Mouse (Mus musculus) heart, embryonic 12.5 days (tissue): ENCODE measurements around the gene Tubb4b. TPM values are rescaled to one million over a fixed set of nuclear protein-coding genes. Genes with fewer than 3 reads are reported as not detected.

Experiments used
- ATAC-seq: fragments of 200-750 bp; cut with Nextera tagmentation; 2 replicates; pipeline ENCODE4 v1.8.0; 2017; ENCODE audit warnings: moderate TSS enrichment, moderate library complexity; ENCODE audit not compliant: insufficient number of reproducible peaks, low FRiP score
- H3K27ac ChIP-seq: fragments of 300-500 bp; sonication (generic); 2 replicates; pipeline ENCODE4 v1.5.1; 2016; ENCODE audit warnings: mild to moderate bottlenecking, moderate library complexity; ENCODE audit not compliant: poor library complexity, severe bottlenecking
- H3K27me3 ChIP-seq: fragments of 300-500 bp; sonication (generic); replicated peaks from 2 replicates; pipeline ENCODE4 v1.6.1; 2016; ENCODE audit warnings: mild to moderate bottlenecking, moderate library complexity
- H3K36me3 ChIP-seq: fragments of 300-500 bp; sonication (generic); 2 replicates; pipeline ENCODE4 v1.6.1; 2016; ENCODE audit warnings: mild to moderate bottlenecking, moderate library complexity
- H3K4me1 ChIP-seq: fragments of 300-500 bp; sonication (generic); replicated peaks from 2 replicates; pipeline ENCODE4 v1.6.1; 2016; ENCODE audit warnings: mild to moderate bottlenecking
- H3K4me2 ChIP-seq: fragments of 300-500 bp; sonication (generic); 2 replicates; pipeline ENCODE4 v1.6.1; 2016; ENCODE audit warnings: mild to moderate bottlenecking, moderate library complexity
- H3K4me3 ChIP-seq: fragments of 300-500 bp; sonication (generic); 2 replicates; pipeline ENCODE4 v1.5.1; 2016; ENCODE audit warnings: mild to moderate bottlenecking
- H3K9ac ChIP-seq: fragments of 300-500 bp; sonication (generic); 2 replicates; pipeline ENCODE4 v1.6.1; 2016; ENCODE audit warnings: mild to moderate bottlenecking, moderate library complexity
- H3K9me3 ChIP-seq: fragments of 300-500 bp; sonication (generic); replicated peaks from 2 replicates; pipeline ENCODE4 v1.6.1; 2016; ENCODE audit warnings: mild to moderate bottlenecking, moderate library complexity
- WGBS: fragments of 180-500 bp; shearing (Covaris S2); methylation state at CpG from one replicate; pipeline ENCODE4 v1.1.7; 2016; 5-methylcytosine and 5-hydroxymethylcytosine counted together
- polyA plus RNA-seq: library from polyadenylated mRNA; unstranded; fragments of >200 nt; fragmentation: Nextera tagmentation; extraction: Ambion mirVana; gene quantifications from 2 replicates; pipeline ENCODE4 v1.2.1, GENCODE M21; 2016

Tubb4b gene
- 388 and 392 TPM in 2 replicates for polyA plus RNA-seq

- no peaks in the 10 kb centered on the region for H3K9me3 ChIP-seq
- peak within 1 kb of the TSS; percentile 90 for H3K4me3 ChIP-seq
- H3K27ac ChIP-seq, result peak within 1 kb of the TSS; percentile 96
- H3K4me1 ChIP-seq, result peaks cover 19% of the 10 kb centered on the region
- ATAC-seq, result no peak
- under 1% methylated on average over 17 of the region's 17 CpGs for WGBS
- peak within 1 kb of the TSS; percentile 97 for H3K4me2 ChIP-seq
- peak within 1 kb of the TSS; percentile 89 for H3K9ac ChIP-seq
- H3K36me3 ChIP-seq, result peaks cover 11% of the 10 kb centered on the region
- no peaks in the 10 kb centered on the region for H3K27me3 ChIP-seq
These were observed at the start of gene Tubb4b for GRCm38 (mm10) chr2:25224492-25224765. TSS of gene Tubb4b (minus strand) at chr2:25224702.

DNA sequence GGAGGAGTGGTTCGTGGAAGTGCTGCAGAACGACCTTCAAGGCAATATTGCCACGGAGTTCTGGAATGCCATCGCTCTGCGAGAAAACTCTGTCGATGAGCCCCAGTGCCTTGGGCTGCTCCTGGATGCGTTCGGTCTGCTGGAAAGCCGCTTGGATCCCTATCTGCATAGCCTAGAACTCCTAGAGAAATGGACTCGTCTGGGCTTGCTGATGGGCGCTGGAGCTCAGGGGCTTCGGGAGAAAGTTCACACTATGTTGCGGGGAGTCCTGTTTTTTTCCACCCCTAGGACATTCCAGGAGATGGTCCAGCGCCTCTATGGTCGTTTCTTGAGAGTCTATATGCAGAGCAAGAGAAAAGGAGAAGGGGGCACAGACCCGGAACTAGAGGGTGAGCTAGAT is 48.5 kb upstream of the Tubb4b start:
- H3K27ac ChIP-seq, result no peak overlapping the region
- H3K9ac ChIP-seq, result peak overlapping the region; percentile 90
- peak overlapping the region; percentile 84 for H3K4me3 ChIP-seq
- peaks cover 73% of the 10 kb centered on the region for H3K36me3 ChIP-seq
- peak overlapping the region; percentile 93 for H3K4me2 ChIP-seq
- WGBS, result 27% methylated on average over 16 of the region's 16 CpGs
- peaks cover 26% of the 10 kb centered on the region for H3K4me1 ChIP-seq
- no peaks in the 10 kb centered on the region for H3K9me3 ChIP-seq
- ATAC-seq, result no peak
- H3K27me3 ChIP-seq, result no peaks in the 10 kb centered on the region

GRCm38 (mm10) chr2:25272515-25272914 is 48.0 kb upstream of the Tubb4b start:
- H3K4me3 ChIP-seq, result peak overlapping the region; percentile 84
- no peaks in the 10 kb centered on the region for H3K27me3 ChIP-seq
- ATAC-seq, result peak; percentile 43
- peak overlapping the region; percentile 24 for H3K27ac ChIP-seq
- under 1% methylated on average over 28 of the region's 29 CpGs for WGBS
- H3K4me1 ChIP-seq, result peaks cover 29% of the 10 kb centered on the region
- H3K36me3 ChIP-seq, result peaks cover 68% of the 10 kb centered on the region
- H3K9me3 ChIP-seq, result no peaks in the 10 kb centered on the region
- peak overlapping the region; percentile 93 for H3K4me2 ChIP-seq
- peak overlapping the region; percentile 90 for H3K9ac ChIP-seq

DNA sequence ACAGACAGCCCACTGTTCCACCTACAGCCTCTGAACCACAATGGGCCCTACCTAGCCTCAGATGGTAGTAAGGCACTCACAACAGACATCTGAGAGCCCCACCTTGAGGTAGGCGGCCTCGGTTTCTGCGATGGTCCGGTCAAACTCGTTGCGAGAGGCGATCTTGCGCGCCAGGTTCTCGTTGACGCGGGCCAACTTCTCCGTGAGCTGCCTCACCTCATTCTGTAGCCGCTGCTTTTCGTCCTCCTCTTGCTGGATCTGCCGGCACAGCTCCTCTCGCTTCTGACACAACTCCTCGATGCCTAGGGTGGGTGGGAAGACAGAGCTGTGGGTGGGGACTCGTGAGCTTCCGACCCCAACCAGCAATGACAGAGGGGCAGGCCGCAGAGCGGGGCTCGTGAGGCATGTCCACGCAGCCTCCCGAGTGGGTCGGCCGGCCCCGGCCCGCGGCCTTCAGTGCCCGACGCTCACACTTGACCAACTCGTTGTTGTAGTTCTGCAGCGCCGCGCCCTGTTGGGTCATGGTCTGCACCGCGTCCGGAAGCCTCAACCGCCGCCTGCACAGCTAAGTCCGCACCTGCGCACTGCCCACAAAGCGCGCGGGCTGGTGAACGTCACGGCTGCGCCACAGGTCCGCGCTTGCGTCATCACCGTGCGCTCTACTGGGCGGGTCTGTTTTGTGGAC is 47.5 kb upstream of the Tubb4b start, which contains the start of the genes Ssna1 and Anapc2:
Gene Ssna1 (minus strand): TSS at position 612 of the 685 bp plus-strand sequence.
Gene Anapc2 (plus strand): TSS at position 652 of the 685 bp plus-strand sequence.
- H3K9ac ChIP-seq, result peak within 1 kb of the TSS; percentile 90
- H3K27me3 ChIP-seq, result no peaks in the 10 kb centered on the region
- H3K4me2 ChIP-seq, result peak within 1 kb of the TSS; percentile 93
- peaks cover 63% of the 10 kb centered on the region for H3K36me3 ChIP-seq
- peaks cover 34% of the 10 kb centered on the region for H3K4me1 ChIP-seq
- ATAC-seq, result peak; percentile 98
- peak within 1 kb of the TSS; percentile 84 for H3K4me3 ChIP-seq
- peak within 1 kb of the TSS; percentile 77 for H3K27ac ChIP-seq
- under 1% methylated on average over 55 of the region's 55 CpGs for WGBS
- no peaks in the 10 kb centered on the region for H3K9me3 ChIP-seq

DNA sequence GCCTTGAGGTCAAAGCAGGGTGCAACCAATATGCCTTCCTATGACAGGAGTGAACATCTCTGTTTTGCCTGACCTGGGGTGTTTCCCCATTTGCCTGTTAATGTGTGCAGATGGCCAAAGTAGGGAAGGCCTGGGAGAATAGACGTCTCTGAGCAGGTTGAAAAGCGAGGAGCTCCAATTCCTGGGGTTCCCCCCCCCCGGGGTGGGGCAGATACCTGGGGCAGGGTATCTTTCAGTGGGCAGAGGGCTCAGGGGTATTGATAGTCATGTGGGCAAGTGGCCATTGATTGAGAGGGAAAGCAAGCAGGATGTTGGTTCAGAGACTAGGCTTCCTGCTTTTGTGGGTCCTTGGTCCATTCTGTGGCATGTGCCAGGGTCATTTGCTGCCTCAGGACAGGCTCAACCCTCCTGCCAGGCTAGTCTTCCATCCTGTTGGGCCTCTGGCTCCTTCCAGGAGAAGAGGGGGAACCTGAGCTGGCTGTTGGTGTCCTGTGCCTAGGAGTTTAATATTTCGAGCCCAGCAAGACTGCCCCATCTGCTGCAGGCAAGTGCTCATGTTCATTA is 43.3 kb upstream of the Tubb4b start:
- Histone ChIP-seq H3K9me3 (no peaks in the 10 kb centered on the region), H3K27me3 (peaks cover 18% of the 10 kb centered on the region), H3K36me3 (peaks cover 27% of the 10 kb centered on the region), H3K4me1 (peaks cover 55% of the 10 kb centered on the region), H3K4me3 (no peak overlapping the region), H3K4me2 (no peak overlapping the region), H3K9ac (no peak overlapping the region), H3K27ac (no peak overlapping the region)
- ATAC-seq, result no peak
- WGBS, result 68% methylated on average over 4 of the region's 4 CpGs

DNA sequence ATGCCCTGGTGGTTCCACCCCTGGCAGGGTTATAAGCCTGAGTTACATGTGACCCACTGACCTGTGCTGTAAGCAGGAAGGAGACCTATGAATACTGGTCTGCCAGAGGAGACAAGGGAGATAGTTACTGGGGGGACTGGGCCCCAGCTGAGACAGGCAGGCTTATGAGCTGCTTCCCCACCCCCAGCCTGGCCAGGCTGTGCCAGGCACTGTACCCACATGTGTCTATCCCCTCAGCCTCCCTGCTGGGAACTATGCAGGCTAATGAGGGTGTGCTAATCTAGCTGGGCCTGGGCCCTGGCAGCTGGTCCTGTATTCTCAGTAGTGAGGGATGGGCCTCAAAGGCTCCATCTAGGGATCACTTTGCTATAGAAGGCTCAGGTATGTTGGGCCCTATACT is 42.7 kb upstream of the Tubb4b start:
- peaks cover 27% of the 10 kb centered on the region for H3K36me3 ChIP-seq
- peaks cover 18% of the 10 kb centered on the region for H3K27me3 ChIP-seq
- no peak overlapping the region for H3K9ac ChIP-seq
- no peak overlapping the region for H3K4me2 ChIP-seq
- no peak for ATAC-seq
- no peak overlapping the region for H3K4me3 ChIP-seq
- peaks cover 55% of the 10 kb centered on the region for H3K4me1 ChIP-seq
- no peaks in the 10 kb centered on the region for H3K9me3 ChIP-seq
- no peak overlapping the region for H3K27ac ChIP-seq

DNA sequence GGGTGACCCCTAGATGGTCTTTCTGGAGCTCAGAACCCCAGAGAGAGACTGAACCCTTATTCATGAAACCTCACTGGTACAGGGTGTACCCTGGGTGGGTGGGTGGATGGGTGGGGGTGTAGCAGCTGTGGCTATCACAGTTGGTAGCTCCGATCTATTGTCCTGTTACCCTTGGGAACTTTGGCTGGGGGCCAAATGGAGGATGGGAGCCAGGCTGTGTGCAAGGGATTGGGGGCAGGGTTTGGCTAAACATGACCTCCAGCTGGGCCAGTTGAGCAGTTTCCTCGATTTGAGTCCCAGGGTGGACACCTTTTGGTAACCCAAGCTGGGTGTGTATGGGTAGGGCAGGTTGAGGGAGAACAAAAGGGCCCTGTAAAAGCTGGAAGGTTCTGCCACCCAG is 42.2 kb upstream of the Tubb4b start:
- peaks cover 27% of the 10 kb centered on the region for H3K36me3 ChIP-seq
- no peaks in the 10 kb centered on the region for H3K9me3 ChIP-seq
- no peak for ATAC-seq
- WGBS, result 42% methylated on average over 2 of the region's 2 CpGs
- peaks cover 55% of the 10 kb centered on the region for H3K4me1 ChIP-seq
- H3K4me3 ChIP-seq, result no peak overlapping the region
- no peak overlapping the region for H3K9ac ChIP-seq
- peaks cover 18% of the 10 kb centered on the region for H3K27me3 ChIP-seq
- peak overlapping the region; percentile 30; the same call in 1 of the 2 replicates for H3K4me2 ChIP-seq
- H3K27ac ChIP-seq, result no peak overlapping the region

DNA sequence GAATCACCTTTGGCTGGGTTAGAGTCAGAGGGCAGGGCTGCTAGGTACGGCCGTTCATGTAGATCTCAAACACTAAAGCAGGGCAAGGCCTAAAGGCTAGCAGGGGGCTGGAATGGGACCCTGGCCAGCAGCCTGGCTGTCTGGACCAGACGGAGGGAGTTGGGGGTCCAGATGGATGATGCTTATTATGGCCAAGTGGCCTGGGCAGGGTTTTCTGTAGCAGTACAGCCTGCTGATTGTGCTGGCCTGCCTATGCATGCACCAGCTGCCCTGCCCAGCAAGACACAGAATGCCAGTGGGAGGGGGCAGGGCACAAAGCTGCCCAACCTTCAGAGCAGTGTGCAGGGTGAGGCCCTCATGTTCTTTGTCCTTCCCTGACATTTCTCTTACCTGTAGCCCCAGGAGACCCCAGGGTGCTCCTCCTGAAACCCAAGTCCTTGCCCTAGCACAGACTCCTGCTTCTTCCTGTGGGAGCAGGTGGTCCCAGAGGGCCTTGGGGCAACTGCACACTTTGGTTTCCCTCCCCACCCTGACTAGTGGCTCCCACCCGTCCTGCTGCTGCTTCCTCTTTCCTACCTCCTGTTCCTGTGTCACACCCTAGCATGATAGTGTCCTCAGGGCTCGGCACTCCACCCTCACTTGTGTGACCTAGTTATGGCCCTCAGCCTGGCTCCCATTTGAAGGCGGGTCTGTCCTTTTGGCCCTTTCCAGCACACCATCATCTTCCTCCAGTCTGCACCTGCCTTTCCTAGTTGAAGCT is 41.6 kb upstream of the Tubb4b start:
- Histone ChIP-seq H3K4me2 (peak overlapping the region; percentile 30; the same call in 1 of the 2 replicates), H3K9me3 (no peaks in the 10 kb centered on the region), H3K27me3 (peaks cover 18% of the 10 kb centered on the region), H3K4me1 (peaks cover 49% of the 10 kb centered on the region), H3K36me3 (peaks cover 27% of the 10 kb centered on the region), H3K9ac (no peak overlapping the region), H3K4me3 (no peak overlapping the region), H3K27ac (no peak overlapping the region)
- WGBS, result 58% methylated on average over 6 of the region's 6 CpGs
- no peak for ATAC-seq

DNA sequence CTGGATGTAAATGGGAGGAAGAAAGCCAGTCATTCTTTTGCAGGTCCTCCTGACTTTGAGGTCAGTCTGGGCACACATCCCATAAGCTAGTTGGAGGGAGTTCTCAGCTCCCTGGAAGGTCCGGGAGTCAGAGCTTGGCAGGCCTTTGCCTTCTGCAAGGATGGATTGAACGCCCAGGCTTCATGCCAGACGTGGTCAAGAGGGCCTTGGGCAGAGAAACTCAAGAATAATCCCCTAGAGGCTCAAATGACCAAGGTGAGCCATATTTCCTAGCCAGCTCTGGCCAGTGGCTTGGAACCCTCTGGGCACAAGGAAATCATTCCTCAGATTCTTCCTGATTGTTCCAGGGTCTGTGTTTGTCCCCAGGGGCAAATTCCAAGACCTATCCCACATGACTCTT is 40.3 kb upstream of the Tubb4b start:
- H3K36me3 ChIP-seq, result peaks cover 16% of the 10 kb centered on the region
- H3K4me1 ChIP-seq, result peaks cover 43% of the 10 kb centered on the region
- 66% methylated on average over 3 of the region's 3 CpGs for WGBS

GRCm38 (mm10) chr2:25264286-25264660 is 39.8 kb upstream of the Tubb4b start:
- H3K4me2 ChIP-seq, result peak overlapping the region; percentile 93
- no peak for ATAC-seq
- H3K4me1 ChIP-seq, result peaks cover 43% of the 10 kb centered on the region
- peaks cover 10% of the 10 kb centered on the region for H3K36me3 ChIP-seq
- peaks cover 18% of the 10 kb centered on the region for H3K27me3 ChIP-seq
- no peaks in the 10 kb centered on the region for H3K9me3 ChIP-seq
- peak overlapping the region; percentile 17; the same call in 1 of the 2 replicates for H3K9ac ChIP-seq
- H3K27ac ChIP-seq, result no peak overlapping the region
- peak overlapping the region; percentile 77 for H3K4me3 ChIP-seq
- WGBS, result 77% methylated on average over 5 of the region's 5 CpGs

More for the DNA sequence above, 40.3 kb upstream of the Tubb4b start:
- Histone ChIP-seq H3K9me3 (no peaks in the 10 kb centered on the region), H3K27ac (no peak overlapping the region), H3K27me3 (peaks cover 18% of the 10 kb centered on the region), H3K4me3 (no peak overlapping the region), H3K9ac (no peak overlapping the region), H3K4me2 (peak overlapping the region; percentile 93)
- no peak for ATAC-seq

- Histone ChIP-seq H3K27me3 (peaks cover 18% of the 10 kb centered on the region), H3K9me3 (no peaks in the 10 kb centered on the region), H3K4me2 (peak overlapping the region; percentile 93), H3K4me1 (peaks cover 43% of the 10 kb centered on the region), H3K36me3 (0 out of 2 replicates have a peak, but pooled peaks cover 5% of the 10 kb centered on the region), H3K4me3 (peak overlapping the region; percentile 77), H3K9ac (peak overlapping the region; percentile 74), H3K27ac (no peak overlapping the region)
- WGBS, result 23% methylated on average over 12 of the region's 12 CpGs
- ATAC-seq, result no peak
These were observed 39.3 kb upstream of the Tubb4b start for GRCm38 (mm10) chr2:25263623-25264285.
